Mouse (Mus musculus): ENCODE measurements around the gene Slc25a39.

GRCm38 (mm10) chr11:102369263-102369662, 38.5 kb downstream of the Slc25a39 start:
- TF ChIP-seq CTCF (IDR thresholded peaks at IDR 0.05; ENCODE audit: borderline replicate concordance, insufficient read depth, low read depth, low read length) = no peak
- no peak for TF ChIP-seq POLR2A (IDR thresholded peaks at IDR 0.05; ENCODE audit: borderline replicate concordance, insufficient read depth, low read length)
